Mouse (Mus musculus) spleen, embryonic (tissue): Measurements from ENCODE around the gene Cbln3.

ENCODE experiments used
- CTCF ChIA-PET: fragments of 350-600 bp; sonication (Branson Sonifier 250); formaldehyde crosslinking; loops from one replicate; lab custom pipeline; 2022; lab: Charles Lee

Cbln3 gene

DNA sequence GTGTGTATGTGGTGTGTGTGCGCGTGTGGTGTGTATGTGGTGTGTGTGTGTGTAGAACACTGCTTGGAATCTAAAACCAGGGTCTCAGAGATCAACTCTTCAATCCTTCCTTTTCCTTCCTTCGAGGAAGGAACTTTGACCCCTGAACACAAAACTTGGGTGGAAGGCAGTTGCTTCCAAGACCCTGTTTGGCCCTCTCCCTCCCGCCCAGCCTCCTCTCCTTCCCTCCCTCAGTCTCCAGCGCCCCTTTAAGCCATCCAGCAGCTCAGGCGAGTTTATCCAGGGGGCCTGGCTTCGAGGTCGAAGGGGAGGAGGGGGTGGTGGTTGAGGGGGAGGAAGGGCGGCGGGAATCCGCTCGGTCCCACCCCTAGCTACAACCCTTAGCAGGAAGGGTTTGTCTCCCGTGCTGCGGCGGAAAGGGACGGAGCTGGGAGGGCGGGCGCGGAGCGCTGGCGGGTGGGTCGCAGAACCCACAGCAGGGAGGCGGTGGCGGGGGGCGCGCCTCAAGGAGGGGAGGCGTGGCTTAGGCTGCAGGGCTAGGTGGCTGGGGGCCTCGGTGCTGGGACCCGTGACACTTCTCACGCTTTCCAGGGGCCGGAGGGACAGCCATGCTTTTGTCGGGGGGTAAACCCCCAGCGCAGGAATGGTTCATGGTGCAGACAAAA lies 30.4 kb downstream of the Cbln3 start, which contains the start of gene Nynrin:
Nynrin (plus strand) TSS at position 390 of the 665 bp plus-strand sequence.
- CTCF ChIA-PET = interaction anchor here (0.7 kb wide), 1 partner anchor 20 kb away, joined by 3 read pairs; no protein-coding TSS in a partner anchor

GRCm38 (mm10) chr14:55852646-55853551 lies 31.3 kb downstream of the Cbln3 start:
- CTCF ChIA-PET = interaction anchor here (1.1 kb wide), 1 partner anchor 11 kb away, joined by 3 read pairs; no protein-coding TSS in a partner anchor

DNA sequence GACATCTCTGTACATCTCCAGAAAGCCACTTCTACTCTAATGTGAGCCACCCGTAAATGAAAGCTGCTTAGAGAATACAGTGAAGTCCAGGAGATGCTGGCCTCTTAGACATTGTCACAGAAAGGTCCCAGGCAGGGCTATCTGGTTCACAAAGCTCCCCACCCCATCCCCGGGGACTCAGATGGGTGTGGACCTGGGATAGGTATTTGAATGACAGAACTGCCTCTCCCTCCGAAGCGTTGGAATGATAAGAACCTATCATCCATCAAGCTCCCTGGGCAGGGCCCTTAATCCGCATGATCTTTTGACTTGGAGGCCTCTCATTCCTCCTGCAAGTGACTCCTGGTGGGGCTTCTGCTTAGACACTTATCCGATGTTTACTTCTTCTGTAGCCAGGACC lies 33.3 kb downstream of the Cbln3 start:
- CTCF ChIA-PET = no interaction called here

- CTCF ChIA-PET = no interaction called here
Observed at GRCm38 (mm10) chr14:55845506-55846294, 38.5 kb downstream of the Cbln3 start.

DNA sequence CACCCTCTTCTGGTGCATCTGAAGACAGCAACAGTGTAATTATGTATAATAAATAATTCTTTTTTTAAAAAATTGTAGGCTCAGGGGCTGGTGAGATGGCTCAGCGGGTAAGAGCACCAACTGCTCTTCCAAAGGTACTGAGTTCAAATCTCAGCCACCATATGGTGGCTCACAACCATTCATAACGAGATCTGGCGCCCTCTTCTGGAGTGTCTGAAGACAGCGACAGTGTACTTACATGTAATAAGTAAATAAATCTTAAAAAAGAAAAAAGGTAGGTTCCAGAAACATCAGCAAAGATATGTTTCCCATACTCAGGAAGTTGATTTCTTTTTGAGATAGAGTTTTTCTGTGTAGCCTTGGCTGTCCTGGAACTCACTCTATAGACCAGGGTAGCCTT lies 41.4 kb downstream of the Cbln3 start:
- CTCF ChIA-PET = no interaction called here

DNA sequence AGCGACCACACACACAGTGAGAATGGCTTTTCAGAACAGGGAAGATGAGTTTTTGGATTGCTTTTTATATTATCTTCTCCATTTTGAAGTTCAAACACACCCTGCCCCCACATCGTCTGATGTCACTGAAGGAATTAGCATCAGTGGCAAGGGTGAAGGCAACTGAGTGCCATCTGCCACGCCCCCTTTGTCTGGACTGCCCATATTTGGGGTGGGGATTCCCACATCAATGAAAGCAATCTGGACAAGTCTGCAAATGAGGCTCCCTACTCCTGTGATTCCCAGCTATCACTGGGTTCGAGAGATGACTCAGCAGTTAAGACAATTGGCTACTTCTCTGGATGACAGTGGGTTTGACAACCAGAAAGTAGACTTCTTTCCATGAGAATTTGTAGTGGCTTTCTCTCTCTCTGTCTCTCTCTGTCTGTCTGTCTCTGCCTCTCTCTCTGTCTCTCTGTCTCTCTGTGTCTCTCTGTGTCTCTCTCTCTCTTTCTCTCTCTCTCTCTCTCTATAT lies 43.3 kb downstream of the Cbln3 start:
- CTCF ChIA-PET = no interaction called here

- CTCF ChIA-PET = no interaction called here
Observed at GRCm38 (mm10) chr14:55838740-55839139, 45.5 kb downstream of the Cbln3 start.

DNA sequence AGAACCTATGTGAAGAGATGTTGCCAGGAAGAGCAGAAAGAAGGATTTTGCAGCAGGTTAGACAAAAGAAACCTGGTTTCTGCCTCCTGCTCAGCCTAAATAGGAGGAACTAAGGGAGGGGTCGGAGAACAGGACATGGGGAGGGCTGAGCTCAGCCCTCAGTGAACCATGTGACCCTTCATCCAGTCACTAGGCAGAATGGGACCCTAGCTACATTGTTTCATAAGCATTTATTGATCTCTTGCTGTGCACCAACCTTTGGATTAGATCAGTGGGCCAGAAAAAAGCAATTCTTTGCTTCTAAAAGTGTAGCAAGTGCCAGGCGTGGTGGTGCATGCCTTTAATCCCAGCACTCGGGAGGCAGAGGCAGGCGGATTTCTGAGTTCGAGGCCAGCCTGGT lies 45.9 kb downstream of the Cbln3 start:
- CTCF ChIA-PET = no interaction called here

- CTCF ChIA-PET = no interaction called here
Observed at GRCm38 (mm10) chr14:55834808-55835533, 49.2 kb downstream of the Cbln3 start.

DNA sequence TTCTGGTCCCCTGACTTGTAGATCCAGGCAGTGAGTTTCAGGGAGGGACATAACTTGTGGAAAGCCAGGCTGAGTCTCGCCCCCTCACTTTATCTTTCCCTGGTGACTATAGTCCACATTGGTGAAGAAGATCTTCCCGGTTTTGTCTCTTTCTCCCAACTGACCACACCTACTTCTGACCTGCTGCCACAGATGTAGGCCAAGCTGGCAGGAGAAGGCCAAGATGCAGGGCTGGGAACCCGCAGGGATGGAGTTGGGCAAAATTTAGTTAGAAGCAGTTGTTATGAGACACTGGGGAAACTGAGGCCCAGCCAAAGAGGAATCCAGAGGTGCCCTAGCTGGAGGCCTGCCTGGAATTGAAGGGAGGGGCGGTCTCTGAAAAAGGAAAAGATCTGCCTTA lies 51.1 kb downstream of the Cbln3 start:
- CTCF ChIA-PET = no interaction called here

- CTCF ChIA-PET = no interaction called here
Observed at GRCm38 (mm10) chr14:55830331-55830730, 53.9 kb downstream of the Cbln3 start.

- CTCF ChIA-PET = interaction anchor here (0.6 kb wide), 1 partner anchor 91 kb away, joined by 3 read pairs; no protein-coding TSS in a partner anchor
Observed at GRCm38 (mm10) chr14:55829854-55830253, 54.3 kb downstream of the Cbln3 start.
